Mouse (Mus musculus) limb, embryonic 11.5 days (tissue): Measurements from ENCODE around the gene Tmem114. TPM values are rescaled to one million over a fixed set of nuclear protein-coding genes. Genes with fewer than 3 reads are reported as not detected.

Experiments
- polyA plus RNA-seq: library from polyadenylated mRNA; unstranded; fragments of >200 nt; fragmentation: Nextera tagmentation; extraction: Ambion mirVana; gene quantifications from 2 replicates; pipeline ENCODE4 v1.2.1, GENCODE M21; 2014

Gene Tmem114
- polyA plus RNA-seq, 1 experiment from 2014 or later: not detected

Other genes with a start within 250 kb of the Tmem114 start
- gene Mettl22, start 45.7 kb upstream of the Tmem114 start, polyA plus RNA-seq: 14.1 and 17.4 TPM in 2 replicates
- 18.5 and 23.3 TPM in 2 replicates for gene Abat, start 88.3 kb upstream of the Tmem114 start, polyA plus RNA-seq
- gene Pmm2, start 212.5 kb upstream of the Tmem114 start, polyA plus RNA-seq: 43.7 and 48.5 TPM in 2 replicates
- 17.2 and 17.5 TPM in 2 replicates for gene Tmem186, start 212.6 kb upstream of the Tmem114 start, polyA plus RNA-seq
- 53.4 and 53.6 TPM in 2 replicates for gene Carhsp1, start 247.0 kb upstream of the Tmem114 start, polyA plus RNA-seq